Mouse (Mus musculus): Measurements from ENCODE around the gene As3mt. TPM values are rescaled to one million over a fixed set of nuclear protein-coding genes. Genes with fewer than 3 reads are reported as not detected.
"Not testable (repeated sequence)": the region's sequence is repeated elsewhere in the genome, so short reads cannot be mapped to it uniquely, and the experiment has no call there.

Gene As3mt
- polyA plus RNA-seq, 1 experiment = 0.07 TPM

GRCm38 (mm10) chr19:46755066-46755465, 47.8 kb downstream of the As3mt start:
- no peak overlapping the region for H3K4me3 ChIP-seq (replicated peaks)
- TF ChIP-seq TAL1 (IDR thresholded peaks at IDR 0.05; ENCODE audit: low read length) (no peak), GATA1 (IDR thresholded peaks at IDR 0.05; ENCODE audit: low read length) (no peak)
- 0 out of 2 replicates have a peak, but pooled peaks cover 2% of the 10 kb centered on the region for H3K9me3 ChIP-seq (ENCODE audit: control insufficient read depth, low read length)
- no peaks in the 10 kb centered on the region for H3K36me3 ChIP-seq (ENCODE audit: control insufficient read depth)
- no peaks in the 10 kb centered on the region for H3K4me1 ChIP-seq (ENCODE audit: control insufficient read depth)
- peaks cover 55% of the 10 kb centered on the region for H3K27me3 ChIP-seq (ENCODE audit: control insufficient read depth)

GRCm38 (mm10) chr19:46756221-46756620, 49.0 kb downstream of the As3mt start:
- Histone ChIP-seq H3K4me3 (replicated peaks) (no peak overlapping the region), H3K36me3 (ENCODE audit: control insufficient read depth) (no peaks in the 10 kb centered on the region), H3K27me3 (ENCODE audit: control insufficient read depth) (peaks cover 49% of the 10 kb centered on the region), H3K4me1 (ENCODE audit: control insufficient read depth) (peaks cover 8% of the 10 kb centered on the region), H3K9me3 (ENCODE audit: control insufficient read depth, low read length) (0 out of 2 replicates have a peak, but pooled peaks cover 2% of the 10 kb centered on the region)
- no peak for TF ChIP-seq TAL1 (IDR thresholded peaks at IDR 0.05; ENCODE audit: low read length)

GRCm38 (mm10) chr19:46759096-46759495, 51.8 kb downstream of the As3mt start:
- Histone ChIP-seq H3K4me3 (replicated peaks) (no peak overlapping the region), H3K36me3 (ENCODE audit: control insufficient read depth) (no peaks in the 10 kb centered on the region), H3K4me1 (ENCODE audit: control insufficient read depth) (peaks cover 30% of the 10 kb centered on the region), H3K9me3 (ENCODE audit: control insufficient read depth, low read length) (0 out of 2 replicates have a peak, but pooled peaks cover 2% of the 10 kb centered on the region), H3K27me3 (ENCODE audit: control insufficient read depth) (peaks cover 58% of the 10 kb centered on the region)
- TF ChIP-seq GATA1 (IDR thresholded peaks at IDR 0.05; ENCODE audit: low read length) (no peak), TAL1 (IDR thresholded peaks at IDR 0.05; ENCODE audit: low read length) (no peak)

- H3K9me3 ChIP-seq (ENCODE audit: control insufficient read depth, low read length); H3K36me3 ChIP-seq (ENCODE audit: control insufficient read depth); H3K4me3 ChIP-seq (replicated peaks): not testable (repeated sequence)
- peaks cover 59% of the 10 kb centered on the region for H3K27me3 ChIP-seq (ENCODE audit: control insufficient read depth)
- H3K4me1 ChIP-seq (ENCODE audit: control insufficient read depth) = peaks cover 38% of the 10 kb centered on the region
These were observed 52.7 kb downstream of the As3mt start for GRCm38 (mm10) chr19:46759909-46760308.

GRCm38 (mm10) chr19:46760375-46761160, 53.3 kb downstream of the As3mt start:
- H3K4me3 ChIP-seq (replicated peaks) = peak overlapping the region; percentile 100
- TF ChIP-seq TAL1 (IDR thresholded peaks at IDR 0.05; ENCODE audit: low read length) = no peak
- TF ChIP-seq GATA1 (IDR thresholded peaks at IDR 0.05; ENCODE audit: low read length) = no peak
- H3K36me3 ChIP-seq (ENCODE audit: control insufficient read depth) = peaks cover 2% of the 10 kb centered on the region; the same call in 1 of the 2 replicates
- H3K4me1 ChIP-seq (ENCODE audit: control insufficient read depth) = peaks cover 41% of the 10 kb centered on the region
- peaks cover 54% of the 10 kb centered on the region for H3K27me3 ChIP-seq (ENCODE audit: control insufficient read depth)
- 0 out of 2 replicates have a peak, but pooled peaks cover 2% of the 10 kb centered on the region for H3K9me3 ChIP-seq (ENCODE audit: control insufficient read depth, low read length)

- Histone ChIP-seq H3K36me3 (ENCODE audit: control insufficient read depth) (peaks cover 2% of the 10 kb centered on the region; the same call in 1 of the 2 replicates), H3K9me3 (ENCODE audit: control insufficient read depth, low read length) (0 out of 2 replicates have a peak, but pooled peaks cover 2% of the 10 kb centered on the region), H3K4me3 (replicated peaks) (peak within 1 kb of the TSS; percentile 100), H3K4me1 (ENCODE audit: control insufficient read depth) (peaks cover 46% of the 10 kb centered on the region), H3K27me3 (ENCODE audit: control insufficient read depth) (peaks cover 50% of the 10 kb centered on the region)
- no peak for TF ChIP-seq GATA1 (IDR thresholded peaks at IDR 0.05; ENCODE audit: low read length)
- no peak for TF ChIP-seq TAL1 (IDR thresholded peaks at IDR 0.05; ENCODE audit: low read length)
These were observed 54.1 kb downstream of the As3mt start, which contains the start of gene Cnnm2 for GRCm38 (mm10) chr19:46761247-46761946. Gene Cnnm2, plus strand, starts transcription at chr19:46761596.

- peaks cover 48% of the 10 kb centered on the region for H3K27me3 ChIP-seq (ENCODE audit: control insufficient read depth)
- no peak for TF ChIP-seq TAL1 (IDR thresholded peaks at IDR 0.05; ENCODE audit: low read length)
- no peak for TF ChIP-seq GATA1 (IDR thresholded peaks at IDR 0.05; ENCODE audit: low read length)
- H3K36me3 ChIP-seq (ENCODE audit: control insufficient read depth) = peaks cover 2% of the 10 kb centered on the region; the same call in 1 of the 2 replicates
These were observed 54.7 kb downstream of the As3mt start for GRCm38 (mm10) chr19:46761971-46762290.

GRCm38 (mm10) chr19:46762291-46762991, 55.2 kb downstream of the As3mt start:
- peaks cover 55% of the 10 kb centered on the region for H3K4me1 ChIP-seq (ENCODE audit: control insufficient read depth)
- 0 out of 2 replicates have a peak, but pooled peaks cover under 1% of the 10 kb centered on the region for H3K9me3 ChIP-seq (ENCODE audit: control insufficient read depth, low read length)
- TF ChIP-seq TAL1 (IDR thresholded peaks at IDR 0.05; ENCODE audit: low read length) (no peak), GATA1 (IDR thresholded peaks at IDR 0.05; ENCODE audit: low read length) (no peak)
- peak overlapping the region; percentile 100 for H3K4me3 ChIP-seq (replicated peaks)
- peaks cover 2% of the 10 kb centered on the region; the same call in 1 of the 2 replicates for H3K36me3 ChIP-seq (ENCODE audit: control insufficient read depth)
- H3K27me3 ChIP-seq (ENCODE audit: control insufficient read depth) = peaks cover 45% of the 10 kb centered on the region

More at GRCm38 (mm10) chr19:46761971-46762290, 54.7 kb downstream of the As3mt start:
- Histone ChIP-seq H3K4me3 (replicated peaks) (peak overlapping the region; percentile 100), H3K4me1 (ENCODE audit: control insufficient read depth) (peaks cover 50% of the 10 kb centered on the region), H3K9me3 (ENCODE audit: control insufficient read depth, low read length) (0 out of 2 replicates have a peak, but pooled peaks cover 2% of the 10 kb centered on the region)

- Histone ChIP-seq H3K27me3 (ENCODE audit: control insufficient read depth) (peaks cover 42% of the 10 kb centered on the region), H3K9me3 (ENCODE audit: control insufficient read depth, low read length) (no peaks in the 10 kb centered on the region)
- TF ChIP-seq GATA1 (IDR thresholded peaks at IDR 0.05; ENCODE audit: low read length) (no peak), TAL1 (IDR thresholded peaks at IDR 0.05; ENCODE audit: low read length) (no peak)
These were observed 55.7 kb downstream of the As3mt start for GRCm38 (mm10) chr19:46762992-46763342.

More at GRCm38 (mm10) chr19:46762992-46763342, 55.7 kb downstream of the As3mt start:
- Histone ChIP-seq H3K4me3 (replicated peaks) (peak overlapping the region; percentile 100), H3K4me1 (ENCODE audit: control insufficient read depth) (peaks cover 60% of the 10 kb centered on the region), H3K36me3 (ENCODE audit: control insufficient read depth) (peaks cover 3% of the 10 kb centered on the region)

Measured in erythroblast, embryonic 14.5 days (primary cell).